Mouse (Mus musculus): ENCODE data around the gene Gm2974.
"Not testable (repeated sequence)": the region's sequence is repeated elsewhere in the genome, so short reads cannot be mapped to it uniquely, and the experiment has no call there.

Gm2974 gene

DNA sequence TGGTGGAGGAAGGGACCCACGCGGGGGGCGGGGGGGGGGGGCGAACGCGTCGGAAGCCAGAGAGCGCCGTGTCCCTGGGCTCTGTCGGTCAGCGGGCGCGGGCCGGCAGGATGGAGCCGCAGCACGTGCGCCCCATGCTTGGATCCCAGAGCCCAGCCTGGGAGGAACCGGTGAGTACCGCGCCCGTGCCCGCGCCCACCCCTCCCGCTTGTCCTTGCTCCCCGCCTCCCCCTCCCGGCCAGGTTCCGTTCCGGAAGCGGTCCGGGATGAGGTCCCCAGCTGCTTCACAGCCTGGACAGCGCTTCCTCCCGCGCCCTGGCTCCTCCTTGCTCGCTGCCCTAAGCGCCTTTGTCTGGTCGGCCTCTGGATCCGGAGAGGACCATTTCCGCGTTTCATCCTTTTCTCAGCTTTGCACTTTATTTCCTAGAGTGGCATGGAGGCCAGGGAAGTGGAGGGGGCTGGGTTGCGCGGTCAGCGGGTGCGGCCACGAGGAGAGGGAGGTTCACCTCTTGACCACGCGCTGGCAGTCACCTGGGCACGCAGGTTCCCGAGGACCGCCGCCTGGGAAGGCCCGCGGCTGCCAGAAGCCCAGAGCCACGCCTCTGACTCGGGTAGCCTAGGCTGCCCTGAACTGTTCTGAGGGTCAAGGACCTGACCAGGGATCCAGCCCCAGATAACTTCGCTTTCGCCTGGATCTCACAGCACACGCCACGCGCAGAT lies at the start of gene Gm2974:
Gene Gm2974, plus strand, starts transcription at position 86 of the 720 bp plus-strand sequence.
- in situ Hi-C loops (cut with MboI, MseI) = not testable (repeated sequence)

- in situ Hi-C loops (cut with MboI, MseI) = loop anchor here (10.0 kb wide), 1 partner anchor 223 kb away; no protein-coding TSS in a partner anchor
These were observed 40.7 kb upstream of the Gm2974 start for GRCm38 (mm10) chr14:4141646-4142045.

- in situ Hi-C loops (cut with MboI, MseI) = not testable (repeated sequence)
These were observed 17.6 kb upstream of the Gm2974 start, which contains the start of gene Gm3127 for GRCm38 (mm10) chr14:4164730-4165129. TSS of gene Gm3127 (plus strand) at chr14:4165030.

DNA sequence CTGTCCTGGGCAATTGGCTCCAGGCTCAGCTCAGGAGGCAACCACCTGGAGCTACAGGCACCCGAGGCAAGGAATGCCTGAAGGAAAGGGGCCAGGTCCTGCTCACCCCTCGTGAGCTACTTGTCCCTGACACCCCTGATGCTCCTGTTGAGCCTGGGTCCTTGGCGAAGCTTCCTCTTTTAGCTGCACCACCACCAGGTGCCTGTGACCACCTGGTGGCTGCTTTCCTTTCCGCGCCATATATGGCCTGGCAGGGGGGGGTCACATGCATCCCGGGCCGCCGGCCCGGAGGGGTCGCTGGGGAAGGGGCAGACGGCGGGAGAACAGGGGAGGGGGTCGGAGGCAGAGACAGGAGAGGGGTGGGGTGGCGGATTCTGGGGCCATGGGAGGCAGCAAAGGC lies 346 bp upstream of the Gm2974 start:
- in situ Hi-C loops (cut with MboI, MseI) = not testable (repeated sequence)

- in situ Hi-C loops (cut with MboI, MseI) = not testable (repeated sequence)
These were observed 999 bp downstream of the Gm2974 start for GRCm38 (mm10) chr14:4183375-4183774.

DNA sequence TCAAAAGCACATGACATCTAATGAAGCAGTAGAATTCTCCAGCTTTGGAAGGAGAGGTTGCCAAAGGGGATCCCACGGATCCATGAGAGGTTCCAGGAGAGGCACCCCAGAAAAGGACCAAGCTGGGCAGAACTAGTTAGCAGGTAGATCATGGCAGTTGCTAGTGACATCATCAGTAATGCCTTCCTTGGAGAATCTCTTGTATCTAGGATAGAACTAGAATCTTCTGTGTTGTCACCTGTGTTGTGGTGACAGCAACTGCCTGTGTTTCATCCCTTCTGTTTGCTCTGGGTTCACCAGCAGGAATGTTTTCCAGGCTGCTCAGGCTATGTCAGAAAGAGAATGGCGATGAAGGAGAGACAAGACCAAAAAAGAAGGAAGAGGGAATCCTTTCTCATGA lies 67.0 kb downstream of the Gm2974 start, which contains the start of gene Gm3138:
Gene Gm3138, plus strand, starts transcription at position 301 of the 400 bp plus-strand sequence.
- in situ Hi-C loops (cut with MboI, MseI) = loop anchor here (25.0 kb wide), 1 partner anchor 1738 kb away; the partner anchor contains the start of gene Gm3453

All from regulatory T cell (primary cell).